Mouse (Mus musculus) limb, embryonic 14.5 days (tissue): ENCODE results near the gene Cmtm4. TPM values are rescaled to one million over a fixed set of nuclear protein-coding genes. Genes with fewer than 3 reads are reported as not detected.
"Not testable (repeated sequence)": the region's sequence is repeated elsewhere in the genome, so short reads cannot be mapped to it uniquely, and the experiment has no call there.

ENCODE experiments used
- ATAC-seq: fragments of 200-750 bp; cut with Nextera tagmentation; 2 replicates; pipeline ENCODE4 v1.8.0; 2017; ENCODE audit warnings: low read depth, moderate number of reproducible peaks, moderate TSS enrichment; ENCODE audit not compliant: low FRiP score
- DNase-seq: peaks from one replicate; pipeline ENCODE4 v3.0.0-alpha.2; 2015; ENCODE audit warnings: low spot score
- H3K27ac ChIP-seq: fragments of 300-500 bp; sonication (generic); replicated peaks from 2 replicates; pipeline ENCODE4 v1.5.1; 2014; ENCODE audit warnings: low read depth, mild to moderate bottlenecking, low read length, moderate library complexity, mixed read lengths
- H3K27me3 ChIP-seq: fragments of 300-500 bp; sonication (generic); 2 replicates; pipeline ENCODE4 v1.6.1; 2014; ENCODE audit warnings: low read length, mixed read lengths; ENCODE audit not compliant: control insufficient read depth, insufficient read depth
- H3K36me3 ChIP-seq: fragments of 300-500 bp; sonication (generic); 2 replicates; pipeline ENCODE4 v1.6.1; 2014; ENCODE audit warnings: mild to moderate bottlenecking, low read length, moderate library complexity, mixed read lengths; ENCODE audit not compliant: control insufficient read depth, insufficient read depth
- H3K4me1 ChIP-seq: fragments of 300-500 bp; sonication (generic); 2 replicates; pipeline ENCODE4 v1.6.1; 2014; ENCODE audit warnings: antibody characterized with exemption, low read length, mixed read lengths; ENCODE audit not compliant: control insufficient read depth, insufficient read depth
- H3K4me2 ChIP-seq: fragments of 300-500 bp; sonication (generic); replicated peaks from 2 replicates; pipeline ENCODE4 v1.6.1; 2014; ENCODE audit warnings: low read depth, mild to moderate bottlenecking, low read length, moderate library complexity; ENCODE audit not compliant: severe bottlenecking
- H3K4me3 ChIP-seq: fragments of 300-500 bp; sonication (generic); replicated peaks from 2 replicates; pipeline ENCODE4 v1.5.1; 2014; ENCODE audit warnings: low read length
- H3K9ac ChIP-seq: fragments of 300-500 bp; sonication (generic); 2 replicates; pipeline ENCODE4 v1.6.1; 2014; ENCODE audit warnings: mild to moderate bottlenecking, low read depth, low read length, moderate library complexity; ENCODE audit not compliant: severe bottlenecking
- H3K9me3 ChIP-seq: fragments of 300-500 bp; sonication (generic); 2 replicates; pipeline ENCODE4 v1.6.1; 2016; ENCODE audit warnings: low read length; ENCODE audit not compliant: control insufficient read depth
- POLR2A ChIP-seq: fragments of 200-500 bp; IDR thresholded peaks from 2 replicates; pipeline ENCODE4 v1.8.0; 2012; ENCODE audit warnings: inconsistent platforms, mild to moderate bottlenecking, moderate library complexity, borderline replicate concordance; ENCODE audit not compliant: insufficient read depth, insufficient read length; ENCODE audit errors: extremely low read depth
- WGBS: fragments of 180-500 bp; shearing (Covaris S2); extraction: QIAGEN DNeasy Blood & Tissue Kit; methylation state at CpG from one replicate; pipeline ENCODE4 v1.1.7; 2014; 5-methylcytosine and 5-hydroxymethylcytosine counted together
- polyA plus RNA-seq, 2 experiments: library from polyadenylated mRNA; depleted of rRNA in 1 of 2; stranded (reverse) in 1 of 2; unstranded in 1 of 2; fragments of >200 nt; fragmentation: Nextera tagmentation in 1 of 2; extraction: Ambion mirVana in 1 of 2; gene quantifications; 2 replicates each; pipeline versions ENCODE4 v1.2.1 to v1.2.3; 2012 to 2014

The Cmtm4 gene
- polyA plus RNA-seq, 2 experiments = 4.1 to 18.9 TPM

GRCm38 (mm10) chr8:104308341-104308740 is 87.3 kb downstream of the Cmtm4 start:
- H3K36me3 ChIP-seq, ATAC-seq, H3K27me3 ChIP-seq, H3K9me3 ChIP-seq, H3K9ac ChIP-seq, H3K27ac ChIP-seq, DNase-seq, H3K4me1 ChIP-seq, H3K4me2 ChIP-seq, H3K4me3 ChIP-seq: not testable (repeated sequence)
- 56% methylated on average over 6 of the region's 6 CpGs for WGBS

GRCm38 (mm10) chr8:104304962-104305361 is 90.6 kb downstream of the Cmtm4 start:
- DNase-seq = no peak
- WGBS = 86% methylated on average over 11 of the region's 11 CpGs
- TF ChIP-seq POLR2A = no peak

GRCm38 (mm10) chr8:104302536-104302935 is 93.1 kb downstream of the Cmtm4 start:
- not testable (repeated sequence) for H3K4me3 ChIP-seq, H3K9me3 ChIP-seq, H3K4me1 ChIP-seq, H3K36me3 ChIP-seq, DNase-seq, H3K27ac ChIP-seq, H3K4me2 ChIP-seq, H3K27me3 ChIP-seq, H3K9ac ChIP-seq, ATAC-seq
- whole genome bisulfite sequencing = 92% methylated on average over 4 of the region's 4 CpGs

More at GRCm38 (mm10) chr8:104304962-104305361, 90.6 kb downstream of the Cmtm4 start:
- Histone ChIP-seq H3K27me3 (no peaks in the 10 kb centered on the region), H3K4me2 (no peak overlapping the region), H3K4me1 (no peaks in the 10 kb centered on the region), H3K36me3 (no peaks in the 10 kb centered on the region), H3K27ac (no peak overlapping the region), H3K9me3 (no peaks in the 10 kb centered on the region), H3K9ac (no peak overlapping the region), H3K4me3 (no peak overlapping the region)
- ATAC-seq = no peak

- 14% methylated on average over 3 of the region's 3 CpGs for WGBS
- H3K27me3 ChIP-seq, H3K4me1 ChIP-seq, H3K4me3 ChIP-seq, H3K27ac ChIP-seq, H3K9me3 ChIP-seq, H3K4me2 ChIP-seq, ATAC-seq, H3K9ac ChIP-seq, H3K36me3 ChIP-seq: not testable (repeated sequence)
- peak; percentile 18 for DNase-seq
Measured at GRCm38 (mm10) chr8:104301577-104301976, 94.0 kb downstream of the Cmtm4 start.

Other genes with a start within 250 kb of the Cmtm4 start
- 4.5 and 6.5 TPM in 2 replicates for gene Bean1, start 225.4 kb downstream of the Cmtm4 start, polyA plus RNA-seq (2012; rRNA removed)
- gene Bean1, start 225.4 kb downstream of the Cmtm4 start, polyA plus RNA-seq (2014; fragmentation: Nextera tagmentation; extraction: Ambion mirVana) = 1.7 and 1.8 TPM in 2 replicates
- 18.5 and 20.4 TPM in 2 replicates for gene Tk2, start 147.2 kb downstream of the Cmtm4 start, polyA plus RNA-seq (2012; rRNA removed)
- gene Tk2, start 147.2 kb downstream of the Cmtm4 start, polyA plus RNA-seq (2014; fragmentation: Nextera tagmentation; extraction: Ambion mirVana) = 19.2 and 20.2 TPM in 2 replicates
- 49.2 and 56.0 TPM in 2 replicates for gene Cklf, start 144.9 kb downstream of the Cmtm4 start, polyA plus RNA-seq (2012; rRNA removed)
- 36.9 and 42.2 TPM in 2 replicates for gene Cklf, start 144.9 kb downstream of the Cmtm4 start, polyA plus RNA-seq (2014; fragmentation: Nextera tagmentation; extraction: Ambion mirVana)
- not detected in 2 replicates for gene Cmtm2a, start 102.6 kb downstream of the Cmtm4 start, polyA plus RNA-seq (2012; rRNA removed)
- not detected in 2 replicates for gene Cmtm2a, start 102.6 kb downstream of the Cmtm4 start, polyA plus RNA-seq (2014; fragmentation: Nextera tagmentation; extraction: Ambion mirVana)
- gene Gm45711, start 85.7 kb downstream of the Cmtm4 start, polyA plus RNA-seq (2012; rRNA removed) = not detected in 2 replicates
- gene Gm45711, start 85.7 kb downstream of the Cmtm4 start, polyA plus RNA-seq (2014; fragmentation: Nextera tagmentation; extraction: Ambion mirVana) = not detected in 2 replicates
- not detected in 2 replicates for gene Cmtm1, start 85.7 kb downstream of the Cmtm4 start, polyA plus RNA-seq (2012; rRNA removed)
- not detected in 2 replicates for gene Cmtm1, start 85.7 kb downstream of the Cmtm4 start, polyA plus RNA-seq (2014; fragmentation: Nextera tagmentation; extraction: Ambion mirVana)
- gene Gm11020, start 74.2 kb downstream of the Cmtm4 start, polyA plus RNA-seq (2012; rRNA removed) = not detected in 2 replicates
- gene Gm11020, start 74.2 kb downstream of the Cmtm4 start, polyA plus RNA-seq (2014; fragmentation: Nextera tagmentation; extraction: Ambion mirVana) = not detected in 2 replicates
- not detected in 2 replicates for gene Cmtm2b, start 73.6 kb downstream of the Cmtm4 start, polyA plus RNA-seq (2012; rRNA removed)
- not detected in 2 replicates for gene Cmtm2b, start 73.6 kb downstream of the Cmtm4 start, polyA plus RNA-seq (2014; fragmentation: Nextera tagmentation; extraction: Ambion mirVana)
- 240 and 361 TPM in 2 replicates for gene Cmtm3, start 56.4 kb downstream of the Cmtm4 start, polyA plus RNA-seq (2012; rRNA removed)
- 176 and 185 TPM in 2 replicates for gene Cmtm3, start 56.4 kb downstream of the Cmtm4 start, polyA plus RNA-seq (2014; fragmentation: Nextera tagmentation; extraction: Ambion mirVana)
- 58.2 and 64.7 TPM in 2 replicates for gene Dync1li2, start 47.2 kb upstream of the Cmtm4 start, polyA plus RNA-seq (2012; rRNA removed)
- gene Dync1li2, start 47.2 kb upstream of the Cmtm4 start, polyA plus RNA-seq (2014; fragmentation: Nextera tagmentation; extraction: Ambion mirVana) = 48.8 and 53.5 TPM in 2 replicates
- 0.23 and 0.29 TPM in 2 replicates for gene Terb1, start 114.1 kb upstream of the Cmtm4 start, polyA plus RNA-seq (2012; rRNA removed)
- 0.44 and 0.48 TPM in 2 replicates for gene Terb1, start 114.1 kb upstream of the Cmtm4 start, polyA plus RNA-seq (2014; fragmentation: Nextera tagmentation; extraction: Ambion mirVana)
- gene Nae1, start 138.8 kb upstream of the Cmtm4 start, polyA plus RNA-seq (2012; rRNA removed) = 75.7 and 84.2 TPM in 2 replicates
- 97.1 and 97.8 TPM in 2 replicates for gene Nae1, start 138.8 kb upstream of the Cmtm4 start, polyA plus RNA-seq (2014; fragmentation: Nextera tagmentation; extraction: Ambion mirVana)
- 0.53 and 1.0 TPM in 2 replicates for gene Car7, start 138.9 kb upstream of the Cmtm4 start, polyA plus RNA-seq (2012; rRNA removed)
- gene Car7, start 138.9 kb upstream of the Cmtm4 start, polyA plus RNA-seq (2014; fragmentation: Nextera tagmentation; extraction: Ambion mirVana) = 0.65 and 0.66 TPM in 2 replicates
- gene Pdp2, start 195.6 kb upstream of the Cmtm4 start, polyA plus RNA-seq (2012; rRNA removed) = 4.9 and 5.0 TPM in 2 replicates
- 9.3 and 9.7 TPM in 2 replicates for gene Pdp2, start 195.6 kb upstream of the Cmtm4 start, polyA plus RNA-seq (2014; fragmentation: Nextera tagmentation; extraction: Ambion mirVana)
- 0.29 and 0.62 TPM in 2 replicates for gene Cdh16, start 228.6 kb upstream of the Cmtm4 start, polyA plus RNA-seq (2012; rRNA removed)
- gene Cdh16, start 228.6 kb upstream of the Cmtm4 start, polyA plus RNA-seq (2014; fragmentation: Nextera tagmentation; extraction: Ambion mirVana) = 0.75 and 0.98 TPM in 2 replicates
- 21.4 and 22.5 TPM in 2 replicates for gene Rrad, start 235.5 kb upstream of the Cmtm4 start, polyA plus RNA-seq (2012; rRNA removed)
- gene Rrad, start 235.5 kb upstream of the Cmtm4 start, polyA plus RNA-seq (2014; fragmentation: Nextera tagmentation; extraction: Ambion mirVana) = 27.3 and 32.4 TPM in 2 replicates
- 71.1 and 91.9 TPM in 2 replicates for gene Ciao2b, start 246.2 kb upstream of the Cmtm4 start, polyA plus RNA-seq (2012; rRNA removed)
- gene Ciao2b, start 246.2 kb upstream of the Cmtm4 start, polyA plus RNA-seq (2014; fragmentation: Nextera tagmentation; extraction: Ambion mirVana) = 78.4 and 81.9 TPM in 2 replicates